Mouse (Mus musculus): ENCODE measurements around the gene Cpsf4. TPM values are rescaled to one million over a fixed set of nuclear protein-coding genes. Genes with fewer than 3 reads are reported as not detected.
"Not testable (repeated sequence)": the region's sequence is repeated elsewhere in the genome, so short reads cannot be mapped to it uniquely, and the experiment has no call there.

Cpsf4 gene
- polyA plus RNA-seq, 1 experiment from 2014 or later = 53.4 TPM

- peak overlapping the region; percentile 96 for H3K9ac ChIP-seq
- H3K36me3 ChIP-seq = peaks cover 48% of the 10 kb centered on the region
- H3K4me1 ChIP-seq (replicated peaks) = peaks cover 23% of the 10 kb centered on the region
- ATAC-seq (ENCODE audit: low FRiP score) = no peak
- H3K4me2 ChIP-seq = peak overlapping the region; percentile 87
- H3K27ac ChIP-seq = peak overlapping the region; percentile 90; the same call in 1 of the 2 replicates
- no peaks in the 10 kb centered on the region for H3K9me3 ChIP-seq
- H3K4me3 ChIP-seq = peak overlapping the region; percentile 90
- no peaks in the 10 kb centered on the region for H3K27me3 ChIP-seq
- 56% methylated on average over 5 of the region's 5 CpGs for WGBS
Measured at GRCm38 (mm10) chr5:145190373-145190772, 23.4 kb downstream of the Cpsf4 start.

GRCm38 (mm10) chr5:145190875-145191798 lies 24.1 kb downstream of the Cpsf4 start:
- no peaks in the 10 kb centered on the region for H3K27me3 ChIP-seq
- H3K4me1 ChIP-seq (replicated peaks) = peaks cover 23% of the 10 kb centered on the region
- H3K27ac ChIP-seq = peak overlapping the region; percentile 90
- peak overlapping the region; percentile 87 for H3K4me2 ChIP-seq
- peak overlapping the region; percentile 96 for H3K9ac ChIP-seq
- H3K4me3 ChIP-seq = peak overlapping the region; percentile 90
- peak; percentile 88 for ATAC-seq (ENCODE audit: low FRiP score)
- no peaks in the 10 kb centered on the region for H3K9me3 ChIP-seq
- peaks cover 48% of the 10 kb centered on the region for H3K36me3 ChIP-seq
- WGBS = under 1% methylated on average over 41 of the region's 41 CpGs

GRCm38 (mm10) chr5:145191962-145192361 lies 24.9 kb downstream of the Cpsf4 start, which contains the start of gene Atp5j2:
Atp5j2 (minus strand) TSS chr5:145192062.
- 88% methylated on average over 2 of the region's 2 CpGs for WGBS
- H3K27ac ChIP-seq = peak within 1 kb of the TSS; percentile 90
- H3K36me3 ChIP-seq = peaks cover 46% of the 10 kb centered on the region
- H3K9ac ChIP-seq = peak within 1 kb of the TSS; percentile 96
- peak within 1 kb of the TSS; percentile 87 for H3K4me2 ChIP-seq
- peak within 1 kb of the TSS; percentile 90 for H3K4me3 ChIP-seq
- H3K27me3 ChIP-seq = no peaks in the 10 kb centered on the region
- no peak for ATAC-seq (ENCODE audit: low FRiP score)
- no peaks in the 10 kb centered on the region for H3K9me3 ChIP-seq
- H3K4me1 ChIP-seq (replicated peaks) = peaks cover 23% of the 10 kb centered on the region

GRCm38 (mm10) chr5:145200387-145200786 lies 33.4 kb downstream of the Cpsf4 start:
- WGBS = 79% methylated on average over 7 of the region's 7 CpGs
- H3K4me1 ChIP-seq (replicated peaks) = peaks cover 24% of the 10 kb centered on the region
- peaks cover 32% of the 10 kb centered on the region for H3K36me3 ChIP-seq
- no peak for ATAC-seq (ENCODE audit: low FRiP score)
- no peaks in the 10 kb centered on the region for H3K27me3 ChIP-seq
- peak overlapping the region; percentile 82 for H3K4me3 ChIP-seq
- H3K9me3 ChIP-seq = no peaks in the 10 kb centered on the region
- no peak overlapping the region for H3K9ac ChIP-seq
- no peak overlapping the region for H3K27ac ChIP-seq
- H3K4me2 ChIP-seq = peak overlapping the region; percentile 100

- Histone ChIP-seq H3K36me3 (peaks cover 22% of the 10 kb centered on the region), H3K27me3 (no peaks in the 10 kb centered on the region), H3K4me2 (peak within 1 kb of the TSS; percentile 100), H3K4me3 (peak within 1 kb of the TSS; percentile 82), H3K9ac (peak within 1 kb of the TSS; percentile 92), H3K4me1 (replicated peaks) (peaks cover 32% of the 10 kb centered on the region), H3K9me3 (no peaks in the 10 kb centered on the region), H3K27ac (peak within 1 kb of the TSS; percentile 75)
- WGBS = 2% methylated on average over 37 of the region's 37 CpGs
- peak; percentile 4; the same call in 1 of the 2 replicates for ATAC-seq (ENCODE audit: low FRiP score)
Measured at GRCm38 (mm10) chr5:145201321-145201991, 34.4 kb downstream of the Cpsf4 start, which contains the start of gene Zkscan14. Zkscan14 (minus strand) TSS chr5:145201868.

GRCm38 (mm10) chr5:145202446-145202845 lies 35.4 kb downstream of the Cpsf4 start:
- Histone ChIP-seq H3K4me3 (no peak overlapping the region), H3K4me1 (replicated peaks) (peaks cover 36% of the 10 kb centered on the region), H3K27me3 (no peaks in the 10 kb centered on the region), H3K27ac (no peak overlapping the region), H3K9me3 (no peaks in the 10 kb centered on the region), H3K9ac (no peak overlapping the region), H3K36me3 (peaks cover 22% of the 10 kb centered on the region), H3K4me2 (no peak overlapping the region)
- WGBS = 58% methylated on average over 3 of the region's 3 CpGs
- no peak for ATAC-seq (ENCODE audit: low FRiP score)

- Histone ChIP-seq H3K4me1 (replicated peaks) (peaks cover 36% of the 10 kb centered on the region), H3K27ac (peak within 1 kb of the TSS; percentile 91), H3K9me3 (no peaks in the 10 kb centered on the region), H3K36me3 (peaks cover 19% of the 10 kb centered on the region), H3K27me3 (no peaks in the 10 kb centered on the region), H3K9ac (peak within 1 kb of the TSS; percentile 69), H3K4me2 (peak within 1 kb of the TSS; percentile 57), H3K4me3 (peak within 1 kb of the TSS; percentile 57)
- ATAC-seq (ENCODE audit: low FRiP score) = peak; percentile 95
- WGBS = under 1% methylated on average over 22 of the region's 22 CpGs
Measured at GRCm38 (mm10) chr5:145203936-145204691, 37.1 kb downstream of the Cpsf4 start, which contains the start of gene Zkscan5. Zkscan5 (plus strand) TSS chr5:145204562.

GRCm38 (mm10) chr5:145205041-145205440 lies 38.0 kb downstream of the Cpsf4 start:
- Histone ChIP-seq H3K36me3 (peaks cover 20% of the 10 kb centered on the region), H3K4me1 (replicated peaks) (peaks cover 30% of the 10 kb centered on the region), H3K4me2 (peak overlapping the region; percentile 57), H3K4me3 (peak overlapping the region; percentile 57), H3K9me3 (no peaks in the 10 kb centered on the region), H3K27ac (no peak overlapping the region), H3K27me3 (no peaks in the 10 kb centered on the region), H3K9ac (peak overlapping the region; percentile 55)
- WGBS = 22% methylated on average over 9 of the region's 9 CpGs
- ATAC-seq (ENCODE audit: low FRiP score) = no peak

- H3K4me3 ChIP-seq = no peak overlapping the region
- peaks cover 38% of the 10 kb centered on the region for H3K36me3 ChIP-seq
- no peak for ATAC-seq (ENCODE audit: low FRiP score)
- peaks cover 17% of the 10 kb centered on the region for H3K4me1 ChIP-seq (replicated peaks)
- H3K9me3 ChIP-seq = no peaks in the 10 kb centered on the region
- 97% methylated on average over 6 of the region's 6 CpGs for WGBS
- no peak overlapping the region for H3K9ac ChIP-seq
- H3K4me2 ChIP-seq = no peak overlapping the region
- no peak overlapping the region for H3K27ac ChIP-seq
- no peaks in the 10 kb centered on the region for H3K27me3 ChIP-seq
Measured at GRCm38 (mm10) chr5:145207385-145207784, 40.4 kb downstream of the Cpsf4 start.

- ATAC-seq (ENCODE audit: low FRiP score) = no peak
- H3K9me3 ChIP-seq = no peaks in the 10 kb centered on the region
- H3K4me3 ChIP-seq = no peak overlapping the region
- H3K36me3 ChIP-seq = peaks cover 44% of the 10 kb centered on the region
- no peaks in the 10 kb centered on the region for H3K27me3 ChIP-seq
- peaks cover 17% of the 10 kb centered on the region for H3K4me1 ChIP-seq (replicated peaks)
- WGBS = 87% methylated on average over 6 of the region's 6 CpGs
- H3K4me2 ChIP-seq = no peak overlapping the region
- H3K9ac ChIP-seq = no peak overlapping the region
- H3K27ac ChIP-seq = no peak overlapping the region
Measured at GRCm38 (mm10) chr5:145207954-145208353, 40.9 kb downstream of the Cpsf4 start.

- not testable (repeated sequence) for H3K4me2 ChIP-seq; ATAC-seq (ENCODE audit: low FRiP score); H3K9me3 ChIP-seq; H3K27ac ChIP-seq; H3K27me3 ChIP-seq; H3K4me3 ChIP-seq; H3K9ac ChIP-seq
- H3K4me1 ChIP-seq (replicated peaks) = peaks cover 17% of the 10 kb centered on the region
- peaks cover 47% of the 10 kb centered on the region for H3K36me3 ChIP-seq
- WGBS = 48% methylated on average over 11 of the region's 11 CpGs
Measured at GRCm38 (mm10) chr5:145208391-145208790, 41.4 kb downstream of the Cpsf4 start.

All from hindbrain, embryonic 13.5 days (tissue).